Mouse (Mus musculus) neural tube, embryonic 14.5 days (tissue): ENCODE results near the gene Olfr1018. TPM values are rescaled to one million over a fixed set of nuclear protein-coding genes. Genes with fewer than 3 reads are reported as not detected.

Source experiments
- ATAC-seq: fragments of 200-750 bp; cut with Nextera tagmentation; 2 replicates; pipeline ENCODE4 v1.8.0; 2017; ENCODE audit warnings: low read depth, mild to moderate bottlenecking, moderate TSS enrichment, moderate library complexity
- H3K27ac ChIP-seq: fragments of 300-500 bp; sonication (generic); 2 replicates; pipeline ENCODE4 v1.5.1; 2014; ENCODE audit warnings: low read depth, mild to moderate bottlenecking, control low read depth, low read length, moderate library complexity, mixed read lengths
- H3K27me3 ChIP-seq: fragments of 300-500 bp; sonication (generic); 2 replicates; pipeline ENCODE4 v1.6.1; 2014; ENCODE audit warnings: low read length; ENCODE audit not compliant: control insufficient read depth, insufficient read depth
- H3K36me3 ChIP-seq: fragments of 300-500 bp; sonication (generic); 2 replicates; pipeline ENCODE4 v1.6.1; 2014; ENCODE audit warnings: low read length, mixed read lengths; ENCODE audit not compliant: control insufficient read depth, insufficient read depth
- H3K4me1 ChIP-seq: fragments of 300-500 bp; sonication (generic); 2 replicates; pipeline ENCODE4 v1.6.1; 2014; ENCODE audit warnings: low read length; ENCODE audit not compliant: control insufficient read depth, insufficient read depth
- H3K4me2 ChIP-seq: fragments of 300-500 bp; sonication (generic); 2 replicates; pipeline ENCODE4 v1.6.1; 2014; ENCODE audit warnings: mild to moderate bottlenecking, low read depth, low read length, control low read depth
- H3K4me3 ChIP-seq: fragments of 300-500 bp; sonication (generic); 2 replicates; pipeline ENCODE4 v1.5.1; 2014; ENCODE audit warnings: low read depth, low read length, control low read depth, mixed read lengths
- H3K9ac ChIP-seq: fragments of 300-500 bp; sonication (generic); replicated peaks from 2 replicates; pipeline ENCODE4 v1.6.1; 2014; ENCODE audit warnings: low read depth, mild to moderate bottlenecking, control low read depth, low read length, mixed read lengths
- H3K9me3 ChIP-seq: fragments of 300-500 bp; sonication (generic); 2 replicates; pipeline ENCODE4 v1.6.1; 2016; ENCODE audit warnings: low read length; ENCODE audit not compliant: control insufficient read depth
- WGBS: fragments of 180-500 bp; shearing (Covaris S2); extraction: QIAGEN DNeasy Blood & Tissue Kit; methylation state at CpG from one replicate; pipeline ENCODE4 v1.1.7; 2014; 5-methylcytosine and 5-hydroxymethylcytosine counted together
- polyA plus RNA-seq: library from polyadenylated mRNA; unstranded; fragments of >200 nt; fragmentation: Nextera tagmentation; extraction: Ambion mirVana; gene quantifications from 2 replicates; pipeline ENCODE4 v1.2.1, GENCODE M21; 2014

Gene Olfr1018
- polyA plus RNA-seq, result not detected in 2 replicates

- H3K27ac ChIP-seq, result no peak within 1 kb of the TSS
- no peaks in the 10 kb centered on the region for H3K9me3 ChIP-seq
- H3K9ac ChIP-seq, result no peak within 1 kb of the TSS
- no peaks in the 10 kb centered on the region for H3K36me3 ChIP-seq
- ATAC-seq, result no peak
- H3K4me2 ChIP-seq, result no peak within 1 kb of the TSS
- H3K4me3 ChIP-seq, result no peak within 1 kb of the TSS
- H3K4me1 ChIP-seq, result no peaks in the 10 kb centered on the region
- no peaks in the 10 kb centered on the region for H3K27me3 ChIP-seq
Observed at GRCm38 (mm10) chr2:85818179-85818578, at the start of gene Olfr1018. TSS of gene Olfr1018 (plus strand) at chr2:85818479.

GRCm38 (mm10) chr2:85772413-85772812 is 45.9 kb upstream of the Olfr1018 start, which contains the start of gene Olfr1014:
TSS of gene Olfr1014 (plus strand) at chr2:85772713.
- no peak within 1 kb of the TSS for H3K27ac ChIP-seq
- ATAC-seq, result no peak
- H3K4me2 ChIP-seq, result no peak within 1 kb of the TSS
- H3K36me3 ChIP-seq, result no peaks in the 10 kb centered on the region
- no peaks in the 10 kb centered on the region for H3K4me1 ChIP-seq
- H3K9ac ChIP-seq, result no peak within 1 kb of the TSS
- no peak within 1 kb of the TSS for H3K4me3 ChIP-seq
- H3K27me3 ChIP-seq, result no peaks in the 10 kb centered on the region
- no peaks in the 10 kb centered on the region for H3K9me3 ChIP-seq

GRCm38 (mm10) chr2:85781717-85782116 is 36.6 kb upstream of the Olfr1018 start, which contains the start of gene Olfr1015:
TSS of gene Olfr1015 (plus strand) at chr2:85782017.
- Histone ChIP-seq H3K27me3 (no peaks in the 10 kb centered on the region), H3K9ac (no peak within 1 kb of the TSS), H3K4me3 (no peak within 1 kb of the TSS), H3K27ac (no peak within 1 kb of the TSS), H3K36me3 (no peaks in the 10 kb centered on the region), H3K4me1 (no peaks in the 10 kb centered on the region), H3K4me2 (no peak within 1 kb of the TSS), H3K9me3 (no peaks in the 10 kb centered on the region)
- ATAC-seq, result no peak

- no peak overlapping the region for H3K4me3 ChIP-seq
- ATAC-seq, result no peak
- WGBS, result 58% methylated on average over 2 of the region's 2 CpGs
- no peaks in the 10 kb centered on the region for H3K27me3 ChIP-seq
- H3K27ac ChIP-seq, result no peak overlapping the region
- no peak overlapping the region for H3K4me2 ChIP-seq
- H3K4me1 ChIP-seq, result no peaks in the 10 kb centered on the region
- H3K36me3 ChIP-seq, result no peaks in the 10 kb centered on the region
- H3K9ac ChIP-seq, result no peak overlapping the region
- no peaks in the 10 kb centered on the region for H3K9me3 ChIP-seq
Observed at GRCm38 (mm10) chr2:85792331-85792730, 25.9 kb upstream of the Olfr1018 start.

GRCm38 (mm10) chr2:85802444-85802843 is 15.8 kb upstream of the Olfr1018 start, which contains the start of gene Olfr1016:
TSS of gene Olfr1016 (minus strand) at chr2:85802544.
- Histone ChIP-seq H3K9me3 (no peaks in the 10 kb centered on the region), H3K4me2 (no peak within 1 kb of the TSS), H3K36me3 (no peaks in the 10 kb centered on the region), H3K4me3 (no peak within 1 kb of the TSS), H3K4me1 (no peaks in the 10 kb centered on the region), H3K27me3 (no peaks in the 10 kb centered on the region), H3K9ac (no peak within 1 kb of the TSS), H3K27ac (no peak within 1 kb of the TSS)
- no peak for ATAC-seq
- whole genome bisulfite sequencing, result 95% methylated on average over 2 of the region's 2 CpGs

- no peaks in the 10 kb centered on the region for H3K27me3 ChIP-seq
- H3K27ac ChIP-seq, result no peak overlapping the region
- H3K4me3 ChIP-seq, result no peak overlapping the region
- no peaks in the 10 kb centered on the region for H3K9me3 ChIP-seq
- WGBS, result 87% methylated on average over 4 of the region's 4 CpGs
- H3K4me2 ChIP-seq, result no peak overlapping the region
- H3K9ac ChIP-seq, result no peak overlapping the region
- ATAC-seq, result no peak
- H3K36me3 ChIP-seq, result no peaks in the 10 kb centered on the region
- no peaks in the 10 kb centered on the region for H3K4me1 ChIP-seq
Observed at GRCm38 (mm10) chr2:85804501-85804900, 13.8 kb upstream of the Olfr1018 start.

- H3K9ac ChIP-seq, result no peak within 1 kb of the TSS
- H3K27ac ChIP-seq, result no peak within 1 kb of the TSS
- no peaks in the 10 kb centered on the region for H3K36me3 ChIP-seq
- no peaks in the 10 kb centered on the region for H3K9me3 ChIP-seq
- H3K4me3 ChIP-seq, result no peak within 1 kb of the TSS
- no peak for ATAC-seq
- H3K4me2 ChIP-seq, result no peak within 1 kb of the TSS
- no peaks in the 10 kb centered on the region for H3K27me3 ChIP-seq
- H3K4me1 ChIP-seq, result no peaks in the 10 kb centered on the region
Observed at GRCm38 (mm10) chr2:85845383-85845782, 27.1 kb downstream of the Olfr1018 start, which contains the start of gene Olfr1019. TSS of gene Olfr1019 (minus strand) at chr2:85845483.

GRCm38 (mm10) chr2:85846730-85847129 is 28.5 kb downstream of the Olfr1018 start, which contains the start of gene Olfr1020:
TSS of gene Olfr1020 (plus strand) at chr2:85847030.
- ATAC-seq, result no peak

GRCm38 (mm10) chr2:85868294-85868693 is 50.0 kb downstream of the Olfr1018 start, which contains the start of gene Olfr1022:
TSS of gene Olfr1022 (plus strand) at chr2:85868594.
- H3K27me3 ChIP-seq, result no peaks in the 10 kb centered on the region
- H3K4me2 ChIP-seq, result no peak within 1 kb of the TSS
- H3K9ac ChIP-seq, result no peak within 1 kb of the TSS
- ATAC-seq, result no peak
- 72% methylated on average over 2 of the region's 2 CpGs for WGBS
- no peaks in the 10 kb centered on the region for H3K9me3 ChIP-seq
- H3K4me1 ChIP-seq, result no peaks in the 10 kb centered on the region
- H3K36me3 ChIP-seq, result no peaks in the 10 kb centered on the region
- no peak within 1 kb of the TSS for H3K4me3 ChIP-seq
- no peak within 1 kb of the TSS for H3K27ac ChIP-seq

More at GRCm38 (mm10) chr2:85846730-85847129, 28.5 kb downstream of the Olfr1018 start, which contains the start of gene Olfr1020:
- Histone ChIP-seq H3K9ac (no peak within 1 kb of the TSS), H3K4me2 (no peak within 1 kb of the TSS), H3K27me3 (no peaks in the 10 kb centered on the region), H3K9me3 (no peaks in the 10 kb centered on the region), H3K36me3 (no peaks in the 10 kb centered on the region), H3K27ac (no peak within 1 kb of the TSS), H3K4me3 (no peak within 1 kb of the TSS), H3K4me1 (no peaks in the 10 kb centered on the region)
- 83% methylated on average over 1 of the region's 1 CpGs for WGBS
